11 mouse cellular contexts compared by ENCODE assay signal in the genomic region with DNA sequence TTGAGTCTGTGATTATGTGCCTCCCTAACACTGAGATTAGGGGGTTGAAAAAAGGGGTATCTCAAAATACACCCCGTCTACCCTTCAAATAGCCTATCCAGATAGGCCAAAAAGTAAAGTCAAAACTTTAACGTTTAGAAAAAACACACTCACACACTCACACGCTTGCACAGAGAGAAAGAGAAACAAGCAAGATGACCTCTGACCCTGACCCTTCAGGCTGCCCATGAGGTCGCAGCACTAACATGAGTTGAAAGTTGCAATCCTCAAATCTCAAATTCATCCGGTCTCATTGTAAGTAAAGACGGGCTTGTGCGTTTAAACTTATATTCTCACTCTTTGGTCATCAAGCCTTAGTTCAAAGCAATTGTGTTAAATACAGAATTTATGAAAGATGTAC.
DNase-seq lines count a peak whose midpoint lies in the region; ATAC-seq and TF ChIP-seq lines count a peak whose summit lies in the region.
"Had no signal": no experiment of that assay in that cellular context is flagged by ENCODE, and none has a peak within 500 bp of the region (broad histone marks: within the 10 kb centered on the region; RNA-seq: fewer than 3 reads in every experiment).

No protein-coding gene starts in this region.

- H3K9ac ChIP-seq in heart, embryonic 14.5 days (ENCODE audit: low read length): peak overlapping the region; percentile 63; the same call in 1 of the 2 replicates
- no peak overlapping the region for H3K9ac ChIP-seq in liver, postnatal 0 days (replicated peaks)
- H3K9ac ChIP-seq: neural tube, embryonic 12.5 days had no signal

- no peaks in the 10 kb centered on the region for H3K27me3 ChIP-seq in heart, embryonic 14.5 days (ENCODE audit: control insufficient read depth, insufficient read depth, low read length)
- H3K27me3 ChIP-seq in megakaryocyte, embryonic 14.5 days (replicated peaks): peaks cover 34% of the 10 kb centered on the region
- H3K27me3 ChIP-seq in embryonic facial prominence, embryonic 10.5 days (replicated peaks; ENCODE audit: low read depth, poor library complexity, severe bottlenecking): peaks cover 4% of the 10 kb centered on the region; the same call in 1 of the 2 replicates
- no peaks in the 10 kb centered on the region for H3K27me3 ChIP-seq in liver, postnatal 0 days (ENCODE audit: insufficient read depth, low read length)
- H3K27me3 ChIP-seq: forebrain, embryonic 13.5 days; neural tube, embryonic 12.5 days had no signal

- intact Hi-C loops in heart, postnatal 10 days (cut with DNase I): loop anchor here (5.0 kb wide), 3 partner anchors 58 to 212 kb away; no protein-coding TSS in a partner anchor

- H3K4me3 ChIP-seq in heart, embryonic 14.5 days (ENCODE audit: control insufficient read depth in 1 of 2, insufficient read depth in 1 of 2, low read depth in 1 of 2, low read length in 2 of 2): no peak overlapping the region
- peak overlapping the region; percentile 89 for H3K4me3 ChIP-seq in megakaryocyte, embryonic 14.5 days (replicated peaks)
- H3K4me3 ChIP-seq in embryonic facial prominence, embryonic 10.5 days: no peak overlapping the region
- no peak overlapping the region for H3K4me3 ChIP-seq in liver, postnatal 0 days (ENCODE audit: low read depth, low read length)

- no peak for DNase-seq in heart, postnatal 10 days
- no peak for DNase-seq in embryonic facial prominence, embryonic 10.5 days (ENCODE audit: low spot score)
- no peak for DNase-seq in liver, postnatal 0 days
- DNase-seq in right cerebral cortex, adult 18-20 months: no peak
- DNase-seq in spleen, postnatal 4 days (ENCODE audit: low spot score in 2 of 2): no peak
- DNase-seq: cerebellum, adult 8-10 months had no signal

- H3K27ac ChIP-seq in heart, embryonic 14.5 days (replicated peaks in 1 of 2; ENCODE audit: control insufficient read depth in 1 of 2, insufficient read depth in 1 of 2, low read depth in 2 of 2, low read length in 2 of 2): peak overlapping the region; percentile 84 to 89
- peak overlapping the region; percentile 87 for H3K27ac ChIP-seq in embryonic facial prominence, embryonic 10.5 days (replicated peaks)
- H3K27ac ChIP-seq in liver, postnatal 0 days (ENCODE audit: low read depth): peak overlapping the region; percentile 83; the same call in 1 of the 2 replicates
- H3K27ac ChIP-seq: neural tube, embryonic 12.5 days had no signal

- H3K36me3 ChIP-seq in heart, embryonic 14.5 days (ENCODE audit: control insufficient read depth, insufficient read depth, low read length): no peaks in the 10 kb centered on the region
- H3K36me3 ChIP-seq in megakaryocyte, embryonic 14.5 days (replicated peaks; ENCODE audit: low read length): no peaks in the 10 kb centered on the region
- no peaks in the 10 kb centered on the region for H3K36me3 ChIP-seq in embryonic facial prominence, embryonic 10.5 days (replicated peaks)
- no peaks in the 10 kb centered on the region for H3K36me3 ChIP-seq in liver, postnatal 0 days (replicated peaks; ENCODE audit: insufficient read depth, low read length)
- H3K36me3 ChIP-seq: neural tube, embryonic 12.5 days had no signal

- no peak for TF ChIP-seq CTCF in liver, postnatal 0 days (IDR thresholded peaks at IDR 0.05; ENCODE audit: low read depth)

- ATAC-seq in heart, embryonic 14.5 days (ENCODE audit: insufficient number of reproducible peaks, insufficient read depth, low FRiP score, low read depth): no peak
- no peak for ATAC-seq in megakaryocyte, adult 5-6 weeks (ENCODE audit: poor library complexity, severe bottlenecking)
- no peak for ATAC-seq in liver, postnatal 0 days

- peaks cover 30 to 37% of the 10 kb centered on the region in 2 experiments for H3K4me1 ChIP-seq in heart, embryonic 14.5 days (ENCODE audit: control insufficient read depth in 2 of 2, insufficient read depth in 2 of 2, low read length in 2 of 2)
- H3K4me1 ChIP-seq in megakaryocyte, embryonic 14.5 days: peaks cover 60% of the 10 kb centered on the region
- peaks cover 36% of the 10 kb centered on the region for H3K4me1 ChIP-seq in embryonic facial prominence, embryonic 10.5 days
- H3K4me1 ChIP-seq in liver, postnatal 0 days (ENCODE audit: insufficient read depth): peaks cover 23% of the 10 kb centered on the region

- peak overlapping the region; percentile 45; the same call in 1 of the 2 replicates for H3K4me2 ChIP-seq in heart, embryonic 14.5 days (ENCODE audit: low read length)
- H3K4me2 ChIP-seq in liver, postnatal 0 days (ENCODE audit: low read depth, low read length): peak overlapping the region; percentile 60; the same call in 1 of the 2 replicates

- no peak for TF ChIP-seq EP300 in liver, postnatal 0 days (IDR thresholded peaks at IDR 0.05; ENCODE audit: low read depth)

- WGBS in heart, embryonic 14.5 days: 63% methylated on average over 7 of the region's 7 CpGs
- WGBS in embryonic facial prominence, embryonic 10.5 days: 36% methylated on average over 7 of the region's 7 CpGs
- 46% methylated on average over 7 of the region's 7 CpGs for WGBS in liver, postnatal 0 days (ENCODE audit: insufficient replicate concordance)

- H3K9me3 ChIP-seq in heart, embryonic 14.5 days (ENCODE audit: control insufficient read depth, low read length): no peaks in the 10 kb centered on the region
- H3K9me3 ChIP-seq in megakaryocyte, embryonic 14.5 days: peaks cover 13% of the 10 kb centered on the region
- H3K9me3 ChIP-seq in embryonic facial prominence, embryonic 10.5 days: no peaks in the 10 kb centered on the region
- H3K9me3 ChIP-seq in liver, postnatal 0 days (ENCODE audit: low read length): no peaks in the 10 kb centered on the region
- H3K9me3 ChIP-seq: forebrain, embryonic 13.5 days; neural tube, embryonic 12.5 days had no signal
